Mouse (Mus musculus) embryonic facial prominence, embryonic 12.5 days (tissue): ENCODE results near the gene Adamts14. TPM values are rescaled to one million over a fixed set of nuclear protein-coding genes. Genes with fewer than 3 reads are reported as not detected.

Experiments
- ATAC-seq: fragments of 200-750 bp; cut with Nextera tagmentation; 2 replicates; pipeline ENCODE4 v1.8.0; 2017; ENCODE audit not compliant: insufficient number of reproducible peaks, insufficient read depth, low FRiP score, low TSS enrichment
- H3K27ac ChIP-seq: fragments of 300-500 bp; sonication (generic); 2 replicates; pipeline ENCODE4 v1.5.1; 2016; ENCODE audit warnings: mild to moderate bottlenecking
- H3K27me3 ChIP-seq: fragments of 300-500 bp; sonication (generic); 2 replicates; pipeline ENCODE4 v1.6.1; 2016; ENCODE audit warnings: mild to moderate bottlenecking, moderate library complexity
- H3K36me3 ChIP-seq: fragments of 300-500 bp; sonication (generic); 2 replicates; pipeline ENCODE4 v1.6.1; 2016; ENCODE audit warnings: mild to moderate bottlenecking
- H3K4me1 ChIP-seq: fragments of 300-500 bp; sonication (generic); 2 replicates; pipeline ENCODE4 v1.6.1; 2016
- H3K4me2 ChIP-seq: fragments of 300-500 bp; sonication (generic); replicated peaks from 2 replicates; pipeline ENCODE4 v1.6.1; 2016; ENCODE audit warnings: mild to moderate bottlenecking, moderate library complexity
- H3K4me3 ChIP-seq: fragments of 300-500 bp; sonication (generic); 2 replicates; pipeline ENCODE4 v1.5.1; 2016; ENCODE audit warnings: mild to moderate bottlenecking
- H3K9ac ChIP-seq: fragments of 300-500 bp; sonication (generic); 2 replicates; pipeline ENCODE4 v1.6.1; 2016; ENCODE audit warnings: mild to moderate bottlenecking, moderate library complexity
- H3K9me3 ChIP-seq: fragments of 300-500 bp; sonication (generic); 2 replicates; pipeline ENCODE4 v1.6.1; 2016; ENCODE audit warnings: mild to moderate bottlenecking, moderate library complexity
- WGBS: fragments of 180-500 bp; shearing (Covaris S2); methylation state at CpG from one replicate; pipeline ENCODE4 v1.1.7; 2016; 5-methylcytosine and 5-hydroxymethylcytosine counted together
- polyA plus RNA-seq: library from polyadenylated mRNA; unstranded; fragments of >200 nt; fragmentation: Nextera tagmentation; extraction: Ambion mirVana; gene quantifications from 2 replicates; pipeline ENCODE4 v1.2.1, GENCODE M21; 2016

Adamts14 gene
- polyA plus RNA-seq, 1 experiment from 2014 or later: 1.2 TPM

DNA sequence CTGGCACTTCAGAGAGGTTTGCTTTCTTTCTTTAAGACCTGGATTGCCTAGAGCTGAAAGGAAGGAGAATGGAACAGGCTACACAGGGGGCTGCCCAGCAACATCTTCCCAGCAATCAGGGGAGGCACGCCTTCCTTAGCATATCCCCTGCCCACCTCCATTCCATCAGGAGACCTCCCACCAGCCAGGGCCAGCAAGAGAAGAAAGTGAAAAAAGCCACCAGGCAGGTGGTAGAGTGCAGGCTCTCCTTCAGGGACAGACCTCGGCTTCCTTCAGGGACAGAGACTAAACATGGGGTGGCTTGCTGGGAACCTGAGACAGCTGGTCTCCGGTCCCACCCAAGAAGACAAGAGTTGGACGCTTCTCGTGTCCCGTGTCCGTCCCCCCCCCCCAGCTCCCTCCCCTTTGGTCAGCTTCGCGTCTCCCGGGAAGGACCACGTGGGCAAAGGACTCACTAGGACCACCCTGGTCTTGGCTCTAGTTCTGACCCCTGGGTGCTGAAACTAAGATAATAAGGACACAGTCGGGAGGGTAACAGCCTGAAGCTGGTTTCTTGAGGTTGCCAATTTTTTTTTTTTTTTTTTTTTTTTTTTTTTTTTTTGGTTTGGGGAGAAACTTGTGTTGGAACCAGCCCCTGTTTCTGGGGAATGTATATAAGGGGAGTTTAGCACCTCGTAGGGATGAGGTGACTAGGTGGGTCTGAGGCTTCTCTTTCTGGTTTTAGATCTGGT lies 98.4 kb downstream of the Adamts14 start:
- Histone ChIP-seq H3K4me3 (no peak overlapping the region), H3K9ac (no peak overlapping the region), H3K4me1 (peaks cover 3% of the 10 kb centered on the region; the same call in 1 of the 2 replicates), H3K36me3 (no peaks in the 10 kb centered on the region), H3K27me3 (peaks cover 8% of the 10 kb centered on the region; the same call in 1 of the 2 replicates), H3K9me3 (no peaks in the 10 kb centered on the region), H3K4me2 (no peak overlapping the region), H3K27ac (no peak overlapping the region)
- ATAC-seq: no peak
- 42% methylated on average over 13 of the region's 13 CpGs for WGBS

DNA sequence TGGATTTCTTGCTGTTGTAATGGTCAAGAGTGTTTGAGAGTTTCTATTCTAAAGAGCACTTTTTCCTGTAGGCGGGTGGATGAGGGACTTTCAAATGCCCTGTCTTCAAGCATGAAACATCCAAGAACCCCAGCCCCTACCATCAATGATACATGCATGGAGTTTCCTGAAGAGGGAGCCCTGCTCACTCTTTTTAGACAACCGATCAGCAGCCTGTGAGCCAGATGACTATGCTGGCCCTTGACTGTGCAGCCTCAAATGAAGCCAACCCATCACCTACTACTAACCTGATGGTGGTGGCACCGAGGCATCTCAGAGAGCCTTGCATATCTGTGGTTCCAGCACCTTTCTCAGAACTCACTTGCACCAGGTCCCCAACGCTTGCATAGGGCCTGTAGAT lies 100.7 kb downstream of the Adamts14 start:
- H3K4me2 ChIP-seq: no peak overlapping the region
- H3K9me3 ChIP-seq: no peaks in the 10 kb centered on the region
- H3K4me3 ChIP-seq: no peak overlapping the region
- H3K36me3 ChIP-seq: no peaks in the 10 kb centered on the region
- no peak overlapping the region for H3K9ac ChIP-seq
- peaks cover 3% of the 10 kb centered on the region; the same call in 1 of the 2 replicates for H3K4me1 ChIP-seq
- H3K27ac ChIP-seq: no peak overlapping the region
- no peak for ATAC-seq
- peaks cover 8% of the 10 kb centered on the region; the same call in 1 of the 2 replicates for H3K27me3 ChIP-seq
- WGBS: 84% methylated on average over 4 of the region's 4 CpGs

DNA sequence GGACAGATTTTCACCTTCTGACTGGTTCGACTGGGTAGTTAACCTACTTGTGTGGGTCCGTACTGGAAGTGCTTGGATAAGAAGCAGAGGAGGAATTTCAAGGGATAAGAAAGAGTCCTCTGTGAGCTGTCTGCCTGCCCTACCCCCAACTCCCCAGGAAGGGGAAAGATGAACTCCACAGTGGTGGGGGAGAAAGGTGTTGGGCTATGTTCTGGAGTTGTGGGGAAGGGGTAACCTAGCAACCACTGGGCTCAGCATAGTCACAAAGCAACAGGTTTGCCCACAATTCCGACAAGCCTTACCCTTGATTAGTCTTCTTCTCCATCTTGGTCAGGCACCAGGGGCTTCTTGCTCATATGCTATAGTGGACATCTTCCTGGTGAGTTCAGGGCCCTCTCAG lies 101.6 kb downstream of the Adamts14 start, which contains the start of gene Tbata:
Gene Tbata (plus strand): TSS at position 301 of the 400 bp plus-strand sequence.
- Histone ChIP-seq H3K4me2 (no peak within 1 kb of the TSS), H3K27ac (no peak within 1 kb of the TSS), H3K4me1 (peaks cover 3% of the 10 kb centered on the region; the same call in 1 of the 2 replicates), H3K9ac (no peak within 1 kb of the TSS), H3K27me3 (peaks cover 8% of the 10 kb centered on the region; the same call in 1 of the 2 replicates), H3K4me3 (no peak within 1 kb of the TSS), H3K36me3 (no peaks in the 10 kb centered on the region), H3K9me3 (no peaks in the 10 kb centered on the region)
- no peak for ATAC-seq
- 61% methylated on average over 3 of the region's 3 CpGs for WGBS

DNA sequence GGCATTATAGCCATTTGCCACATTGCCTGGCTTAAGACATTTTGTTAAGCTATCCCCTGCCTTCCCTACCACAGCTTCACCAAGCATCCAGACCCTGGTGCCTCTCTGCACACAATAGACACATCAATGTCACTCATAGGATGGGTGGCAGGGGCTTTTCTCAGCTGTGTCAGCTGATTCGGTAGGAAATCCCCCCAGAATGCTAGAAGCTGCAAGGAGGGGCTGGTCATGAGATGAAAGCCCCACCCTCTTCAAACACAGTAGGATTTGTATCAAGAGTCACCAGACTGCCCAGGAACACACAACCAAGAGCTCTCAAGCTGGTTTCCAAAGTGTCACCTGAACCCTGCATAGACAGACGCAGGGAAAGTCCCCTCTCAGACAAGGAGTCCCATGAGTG lies 104.8 kb downstream of the Adamts14 start:
- ATAC-seq: no peak
- Histone ChIP-seq H3K27ac (no peak overlapping the region), H3K4me2 (no peak overlapping the region), H3K9me3 (no peaks in the 10 kb centered on the region), H3K36me3 (no peaks in the 10 kb centered on the region), H3K4me3 (no peak overlapping the region), H3K4me1 (no peaks in the 10 kb centered on the region), H3K9ac (no peak overlapping the region), H3K27me3 (no peaks in the 10 kb centered on the region)
- 56% methylated on average over 2 of the region's 2 CpGs for WGBS

DNA sequence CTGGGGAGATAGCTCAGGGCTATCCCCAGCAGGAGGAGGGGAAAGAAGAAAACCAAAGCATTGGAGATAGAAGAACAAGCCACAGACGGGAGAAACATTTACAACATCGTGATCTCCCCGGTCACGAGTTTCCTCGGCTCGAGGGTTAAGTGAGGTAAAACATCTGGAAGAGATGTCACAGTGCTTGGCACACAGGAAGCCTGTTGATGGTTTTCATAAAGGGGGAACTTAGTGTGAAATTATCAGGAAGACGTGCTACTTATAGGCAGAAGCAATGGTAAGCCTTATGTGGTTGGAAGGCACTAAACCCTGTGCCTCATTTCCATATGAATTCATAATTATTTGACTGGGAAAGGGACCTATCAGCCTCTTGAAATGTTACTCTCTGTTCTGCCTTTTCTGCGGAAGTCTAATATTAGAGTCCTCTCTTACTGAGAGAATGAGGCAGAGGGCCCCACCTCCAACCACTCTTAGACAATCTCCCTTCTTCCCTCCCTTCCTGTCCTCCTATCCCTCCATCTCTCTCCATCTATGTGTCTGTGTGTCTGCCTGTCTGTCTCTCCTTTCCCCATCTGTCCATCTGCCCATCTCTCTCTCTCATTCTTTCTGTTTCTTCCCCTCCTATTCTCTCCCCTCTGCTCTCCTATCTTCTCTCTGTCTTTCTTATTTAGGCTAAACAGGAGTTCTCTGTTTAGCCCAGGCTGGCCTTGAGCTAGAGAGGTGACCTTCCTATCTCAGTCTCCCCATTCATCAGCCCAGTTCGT lies 105.7 kb downstream of the Adamts14 start:
- H3K9ac ChIP-seq: no peak overlapping the region
- no peak for ATAC-seq
- no peaks in the 10 kb centered on the region for H3K27me3 ChIP-seq
- H3K4me1 ChIP-seq: no peaks in the 10 kb centered on the region
- no peaks in the 10 kb centered on the region for H3K9me3 ChIP-seq
- WGBS: 34% methylated on average over 9 of the region's 9 CpGs
- no peak overlapping the region for H3K4me2 ChIP-seq
- H3K36me3 ChIP-seq: no peaks in the 10 kb centered on the region
- H3K27ac ChIP-seq: no peak overlapping the region
- H3K4me3 ChIP-seq: no peak overlapping the region

DNA sequence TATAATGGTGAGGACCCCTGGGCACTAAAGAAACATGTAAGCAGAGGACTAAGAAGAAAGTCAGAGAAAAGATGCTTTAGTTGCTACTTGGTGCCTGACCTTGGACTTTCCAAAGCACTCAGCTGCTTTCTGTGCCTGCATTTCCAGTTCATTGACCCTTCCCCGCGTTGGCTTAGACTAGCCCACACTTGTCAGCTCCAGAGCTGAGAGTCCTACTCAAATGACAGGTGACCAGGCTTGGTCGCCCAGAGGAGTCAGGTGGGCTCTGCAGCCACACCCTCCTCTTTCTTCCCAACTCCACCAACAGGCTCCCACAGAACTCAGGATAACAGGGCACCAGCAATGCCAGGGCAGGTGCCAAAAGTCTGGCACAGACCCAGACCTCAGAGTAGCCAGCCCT lies 110.9 kb downstream of the Adamts14 start:
- H3K4me1 ChIP-seq: no peaks in the 10 kb centered on the region
- WGBS: 60% methylated on average over 3 of the region's 3 CpGs

DNA sequence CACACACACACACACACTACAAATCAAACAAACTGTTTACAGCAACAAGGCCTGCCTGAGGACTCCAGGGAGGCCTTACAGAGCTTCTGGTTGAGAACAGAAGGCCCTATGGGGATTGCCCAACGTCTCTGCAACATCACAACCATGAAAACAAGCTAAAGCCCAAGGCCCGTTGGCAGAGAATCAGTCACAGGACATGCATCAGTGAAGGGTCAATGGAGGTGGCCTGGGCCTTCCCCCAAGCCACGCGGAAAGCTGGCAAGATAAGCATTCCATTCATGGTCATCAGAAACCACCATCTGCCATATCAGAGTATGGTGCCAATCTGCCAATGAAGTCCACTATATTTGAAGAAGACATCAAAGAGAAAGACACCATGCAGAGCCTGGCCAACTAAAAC lies 112.6 kb downstream of the Adamts14 start:
- no peak for ATAC-seq
- 76% methylated on average over 4 of the region's 4 CpGs for WGBS
- Histone ChIP-seq H3K27me3 (no peaks in the 10 kb centered on the region), H3K36me3 (no peaks in the 10 kb centered on the region), H3K27ac (no peak overlapping the region), H3K4me3 (no peak overlapping the region), H3K9ac (no peak overlapping the region), H3K4me2 (no peak overlapping the region), H3K4me1 (no peaks in the 10 kb centered on the region), H3K9me3 (no peaks in the 10 kb centered on the region)

More for the DNA sequence above, 110.9 kb downstream of the Adamts14 start:
- H3K27ac ChIP-seq: no peak overlapping the region
- H3K4me2 ChIP-seq: no peak overlapping the region
- H3K27me3 ChIP-seq: no peaks in the 10 kb centered on the region
- no peak overlapping the region for H3K9ac ChIP-seq
- H3K4me3 ChIP-seq: no peak overlapping the region
- no peaks in the 10 kb centered on the region for H3K36me3 ChIP-seq
- no peaks in the 10 kb centered on the region for H3K9me3 ChIP-seq
- no peak for ATAC-seq

DNA sequence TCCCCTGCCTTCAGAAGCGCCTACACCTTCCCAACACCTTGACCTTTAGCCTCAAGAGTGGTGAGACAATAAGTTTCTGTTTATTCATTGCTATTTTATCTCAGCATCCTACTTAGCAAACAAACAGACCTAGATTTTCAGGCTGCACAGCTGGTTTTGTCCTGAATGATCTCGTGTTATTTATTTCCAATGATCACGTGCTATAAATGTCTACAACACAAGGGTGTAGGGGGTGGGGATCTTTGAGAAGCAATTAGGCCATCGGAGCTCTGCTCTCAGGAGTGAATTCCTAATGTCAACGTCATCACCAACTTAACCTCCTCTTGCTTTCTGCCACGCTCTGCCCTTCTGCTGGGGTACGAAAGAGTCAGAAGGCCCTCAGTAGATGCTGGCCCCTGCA lies 113.1 kb downstream of the Adamts14 start:
- H3K4me1 ChIP-seq: no peaks in the 10 kb centered on the region
- H3K9me3 ChIP-seq: no peaks in the 10 kb centered on the region
- H3K4me3 ChIP-seq: no peak overlapping the region
- no peaks in the 10 kb centered on the region for H3K36me3 ChIP-seq
- no peaks in the 10 kb centered on the region for H3K27me3 ChIP-seq
- ATAC-seq: no peak
- H3K27ac ChIP-seq: no peak overlapping the region
- H3K9ac ChIP-seq: no peak overlapping the region
- WGBS: 81% methylated on average over 7 of the region's 7 CpGs
- H3K4me2 ChIP-seq: no peak overlapping the region

DNA sequence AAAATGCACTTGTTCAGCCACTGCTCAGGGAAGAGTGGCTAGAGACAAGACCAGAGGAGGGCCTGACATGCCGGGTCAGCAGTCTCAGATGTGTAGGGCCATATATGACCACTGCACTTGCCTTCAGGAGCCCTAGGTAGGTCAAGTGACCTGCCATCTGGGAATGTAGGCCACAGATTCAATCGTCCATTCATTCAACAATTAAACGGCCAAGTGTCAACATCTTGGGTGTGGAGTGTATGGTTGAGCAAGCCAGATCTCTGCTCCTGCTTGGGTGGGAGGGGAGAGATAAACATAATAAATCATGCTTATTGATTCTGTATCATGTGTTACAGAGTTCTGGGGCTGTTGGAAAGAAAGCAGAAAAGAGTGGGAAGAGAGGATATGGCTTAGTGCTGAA lies 114.6 kb downstream of the Adamts14 start:
- H3K9ac ChIP-seq: no peak overlapping the region
- H3K4me3 ChIP-seq: no peak overlapping the region
- ATAC-seq: no peak
- H3K27me3 ChIP-seq: no peaks in the 10 kb centered on the region
- WGBS: 83% methylated on average over 3 of the region's 3 CpGs
- H3K9me3 ChIP-seq: no peaks in the 10 kb centered on the region
- no peaks in the 10 kb centered on the region for H3K36me3 ChIP-seq
- no peak overlapping the region for H3K27ac ChIP-seq
- H3K4me2 ChIP-seq: no peak overlapping the region
- H3K4me1 ChIP-seq: no peaks in the 10 kb centered on the region

DNA sequence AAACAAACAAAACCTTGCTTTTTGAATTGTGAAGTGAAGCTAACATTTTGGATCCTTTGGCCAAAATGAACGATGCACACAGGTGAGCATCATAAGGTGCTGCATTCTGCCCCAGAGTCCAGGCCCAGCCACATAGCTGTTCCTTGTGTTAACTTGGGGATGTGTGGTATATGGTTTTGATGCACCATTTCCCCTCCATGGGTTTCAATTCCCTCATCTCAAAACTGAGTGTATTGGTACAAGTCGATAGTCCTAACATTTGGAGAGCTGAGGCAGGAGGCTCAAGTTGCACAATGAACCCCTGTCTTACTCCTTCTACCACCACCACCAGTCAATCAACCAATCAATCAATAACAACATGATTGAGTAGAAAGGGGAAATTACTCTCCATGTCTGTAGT lies 116.8 kb downstream of the Adamts14 start:
- H3K9me3 ChIP-seq: no peaks in the 10 kb centered on the region
- no peaks in the 10 kb centered on the region for H3K4me1 ChIP-seq
- ATAC-seq: no peak
- WGBS: 76% methylated on average over 2 of the region's 2 CpGs
- no peaks in the 10 kb centered on the region for H3K36me3 ChIP-seq
- H3K4me2 ChIP-seq: no peak overlapping the region
- H3K4me3 ChIP-seq: no peak overlapping the region
- no peak overlapping the region for H3K27ac ChIP-seq
- no peaks in the 10 kb centered on the region for H3K27me3 ChIP-seq
- H3K9ac ChIP-seq: no peak overlapping the region

DNA sequence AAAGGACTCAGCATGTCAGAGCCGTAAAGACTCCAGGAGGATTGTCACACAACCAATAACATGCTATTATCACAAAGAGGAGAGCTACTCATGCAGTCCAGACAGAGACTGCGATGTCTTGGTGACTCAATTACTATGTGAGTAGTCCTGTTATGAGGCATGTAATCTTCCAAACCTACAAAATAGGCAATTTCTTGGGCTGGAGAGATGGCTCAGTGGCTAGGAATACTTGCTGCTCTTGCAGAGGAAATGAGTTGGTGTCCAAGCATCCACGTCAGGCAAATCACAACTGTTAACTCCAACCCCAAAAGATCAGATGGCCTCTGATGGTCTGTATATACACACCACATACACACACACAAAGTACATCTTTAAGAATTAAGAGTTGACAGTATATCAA lies 117.6 kb downstream of the Adamts14 start:
- Histone ChIP-seq H3K27ac (no peak overlapping the region), H3K4me2 (no peak overlapping the region), H3K9me3 (no peaks in the 10 kb centered on the region), H3K9ac (no peak overlapping the region), H3K4me1 (no peaks in the 10 kb centered on the region), H3K4me3 (no peak overlapping the region), H3K27me3 (no peaks in the 10 kb centered on the region), H3K36me3 (no peaks in the 10 kb centered on the region)
- WGBS: 75% methylated on average over 3 of the region's 3 CpGs
- no peak for ATAC-seq

DNA sequence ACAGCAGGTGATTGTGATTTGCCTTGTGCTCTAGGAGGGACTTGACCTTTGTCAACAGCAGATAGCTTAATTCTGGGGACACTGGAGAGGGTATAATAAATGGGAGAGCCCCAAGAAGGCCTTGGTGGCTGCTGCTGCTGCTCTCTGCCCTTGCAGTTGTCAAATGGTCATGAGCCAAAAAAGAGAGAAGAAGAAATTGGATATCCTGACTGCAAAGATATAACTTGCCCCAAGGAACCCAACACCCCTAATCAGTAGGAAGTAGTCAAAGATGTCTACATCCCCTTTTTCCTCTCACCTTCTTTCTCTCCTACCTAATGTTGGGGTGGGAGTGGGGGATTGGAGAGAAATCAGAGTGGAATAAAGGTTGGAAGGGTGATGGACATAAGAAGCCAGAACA lies 121.1 kb downstream of the Adamts14 start:
- Histone ChIP-seq H3K4me3 (no peak overlapping the region), H3K4me1 (no peaks in the 10 kb centered on the region), H3K9ac (no peak overlapping the region), H3K27ac (no peak overlapping the region), H3K4me2 (no peak overlapping the region), H3K9me3 (no peaks in the 10 kb centered on the region), H3K36me3 (no peaks in the 10 kb centered on the region), H3K27me3 (no peaks in the 10 kb centered on the region)
- no peak for ATAC-seq
